29 mouse cellular contexts compared by ENCODE assay signal in genomic region chr1:40439504-40439903, GRCm38 (mm10). TPM values are rescaled to one million over a fixed set of nuclear protein-coding genes. Genes with fewer than 3 reads are reported as not detected.
DNase-seq lines count a peak whose midpoint lies in the region; ATAC-seq and TF ChIP-seq lines count a peak whose summit lies in the region.
"Had no signal": no experiment of that assay in that cellular context is flagged by ENCODE, and none has a peak within 500 bp of the region (broad histone marks: within the 10 kb centered on the region; RNA-seq: fewer than 3 reads in every experiment).

No protein-coding gene starts in this region.

- peak overlapping the region; percentile 14; the same call in 1 of the 2 replicates for H3K4me2 ChIP-seq in embryonic facial prominence, embryonic 13.5 days
- H3K4me2 ChIP-seq: forebrain, embryonic 12.5 days; forebrain, embryonic 15.5 days; heart, embryonic 13.5 days; hindbrain, embryonic 14.5 days had no signal

- no peaks in the 10 kb centered on the region for H3K27me3 ChIP-seq in embryonic facial prominence, embryonic 13.5 days
- H3K27me3 ChIP-seq in embryonic facial prominence, embryonic 10.5 days (replicated peaks; ENCODE audit: low read depth, poor library complexity, severe bottlenecking): no peaks in the 10 kb centered on the region
- H3K27me3 ChIP-seq: forebrain, embryonic 12.5 days; forebrain, embryonic 15.5 days; heart, embryonic 13.5 days; Patski had no signal

- intact Hi-C loops in left cerebral cortex, adult 2 months (cut with DNase I): no loop called here

- H3K36me3 ChIP-seq in embryonic facial prominence, embryonic 13.5 days: no peaks in the 10 kb centered on the region
- no peaks in the 10 kb centered on the region for H3K36me3 ChIP-seq in embryonic facial prominence, embryonic 10.5 days (replicated peaks)
- H3K36me3 ChIP-seq: forebrain, embryonic 12.5 days; forebrain, embryonic 15.5 days; heart, embryonic 13.5 days had no signal

- H3K9me3 ChIP-seq in embryonic facial prominence, embryonic 13.5 days: no peaks in the 10 kb centered on the region
- H3K9me3 ChIP-seq in embryonic facial prominence, embryonic 10.5 days: no peaks in the 10 kb centered on the region
- H3K9me3 ChIP-seq: forebrain, embryonic 12.5 days; forebrain, embryonic 15.5 days; heart, embryonic 13.5 days had no signal

- TF ChIP-seq CTCF in embryonic fibroblast, embryonic 13.5 days (IDR thresholded peaks at IDR 0.05; ENCODE audit: borderline replicate concordance, insufficient read depth, low read length): no peak
- TF ChIP-seq CTCF in left cerebral cortex, adult 2 months (IDR thresholded peaks at IDR 0.05): no peak

- 47% methylated on average over 8 of the region's 8 CpGs for WGBS in embryonic facial prominence, embryonic 13.5 days
- 83% methylated on average over 8 of the region's 8 CpGs for WGBS in embryonic facial prominence, embryonic 10.5 days

- no peak overlapping the region for H3K27ac ChIP-seq in embryonic facial prominence, embryonic 13.5 days
- H3K27ac ChIP-seq in embryonic facial prominence, embryonic 10.5 days (replicated peaks): no peak overlapping the region
- H3K27ac ChIP-seq in embryonic fibroblast, embryonic 13.5 days (ENCODE audit: insufficient read depth, low read length): peak overlapping the region; percentile 70
- H3K27ac ChIP-seq in left cerebral cortex, adult 2 months: no peak overlapping the region
- H3K27ac ChIP-seq: forebrain, embryonic 12.5 days; forebrain, embryonic 15.5 days; heart, embryonic 13.5 days; hindbrain, embryonic 14.5 days had no signal

- no peak for ATAC-seq in embryonic facial prominence, embryonic 13.5 days (ENCODE audit: insufficient number of reproducible peaks, insufficient read depth, low FRiP score, low TSS enrichment, low read depth)
- ATAC-seq: CD4-positive, CD25-positive, alpha-beta regulatory T cell, adult 4 months; forebrain, embryonic 15.5 days; intestine, postnatal 0 days; Patski had no signal

- no peak overlapping the region for H3K4me3 ChIP-seq in embryonic facial prominence, embryonic 13.5 days
- no peak overlapping the region for H3K4me3 ChIP-seq in embryonic facial prominence, embryonic 10.5 days
- 0 out of 2 replicates have a peak overlapping the region, but pooled peaks have one; percentile 24 for H3K4me3 ChIP-seq in embryonic fibroblast, embryonic 13.5 days (ENCODE audit: insufficient read depth, low read length)
- no peak overlapping the region for H3K4me3 ChIP-seq in left cerebral cortex, adult 2 months
- H3K4me3 ChIP-seq: forebrain, embryonic 12.5 days; forebrain, embryonic 15.5 days; heart, embryonic 13.5 days had no signal

- H3K9ac ChIP-seq in embryonic facial prominence, embryonic 13.5 days: no peak overlapping the region
- H3K9ac ChIP-seq: forebrain, embryonic 12.5 days; forebrain, embryonic 15.5 days; heart, embryonic 13.5 days; hindbrain, embryonic 14.5 days had no signal

- peak; percentile 49 for TF ChIP-seq POLR2A in embryonic fibroblast, embryonic 13.5 days (IDR thresholded peaks at IDR 0.05; ENCODE audit: low read depth, low read length)

- DNase-seq in embryonic facial prominence, embryonic 10.5 days (ENCODE audit: low spot score): no peak
- peak; percentile 2 for DNase-seq in brain, adult 2 months (ENCODE audit: low read depth, low spot score)
- no peak for DNase-seq in layer of hippocampus, adult 8-10 months (ENCODE audit: low spot score in 2 of 2)
- DNase-seq in urinary bladder, postnatal 10 days (ENCODE audit: low spot score): no peak
- DNase-seq in left cerebral cortex, adult 2 months (ENCODE audit: extremely low spot score in 1 of 2, low spot score in 2 of 2): no peak
- DNase-seq: adrenal gland, postnatal 10 days; adrenal gland, postnatal 36 days; cerebellum, adult 11-12 months; cerebellum, adult 8-10 months; cerebellum, postnatal 10 days; cerebellum, postnatal 36 days; embryo, embryonic 11 days; gastrocnemius, postnatal 25 days; heart, adult 18-20 months; heart, postnatal 14 days; heart, postnatal 4 days had no signal

- H3K4me1 ChIP-seq in embryonic facial prominence, embryonic 13.5 days: peaks cover 17% of the 10 kb centered on the region
- peaks cover 5% of the 10 kb centered on the region for H3K4me1 ChIP-seq in embryonic facial prominence, embryonic 10.5 days
- peaks cover 29% of the 10 kb centered on the region for H3K4me1 ChIP-seq in embryonic fibroblast, embryonic 13.5 days (ENCODE audit: control insufficient read depth, insufficient read depth, low read length)
- H3K4me1 ChIP-seq: forebrain, embryonic 12.5 days; forebrain, embryonic 15.5 days; heart, embryonic 13.5 days had no signal

RNA-seq across cellular contexts. Expression of gene Il1rl1, which starts 10.1 kb away (rescaled TPM):
- 0.51 and 0.73 TPM in 2 replicates for polyA plus RNA-seq in embryonic facial prominence, embryonic 13.5 days (2015; fragmentation: Nextera tagmentation; extraction: Ambion mirVana)
- polyA plus RNA-seq in embryonic facial prominence, embryonic 10.5 days (2016; fragmentation: Nextera tagmentation; extraction: Ambion mirVana): 0.05 and 0.13 TPM in 2 replicates
- 413 and 663 TPM in 2 replicates for polyA plus RNA-seq in embryonic fibroblast, embryonic 13.5 days (2011; ENCODE audit: insufficient read length, low read depth, missing spikeins)
- 1 to 10 TPM in 1 of 4 experiments, under 1 TPM in 2, not detected in 1; 0.50 to 1.6 (median 0.94) TPM for total RNA-seq in layer of hippocampus, adult 8-10 months (2022)
- total RNA-seq in left cerebral cortex, adult 2 months (2021): under 1 TPM in 1 of 2 experiments, not detected in 1; 0.14 TPM
- polyA plus RNA-seq: embryonic facial prominence, embryonic 11.5 days; forebrain, embryonic 12.5 days; forebrain, embryonic 15.5 days had no signal

RNA-seq across cellular contexts. Expression of gene Il18r1, which starts 25.8 kb away (rescaled TPM):
- 0.14 TPM in 1 of 2 replicates, not detected in the other for polyA plus RNA-seq in embryonic facial prominence, embryonic 13.5 days (2015; fragmentation: Nextera tagmentation; extraction: Ambion mirVana)
- not detected in 2 replicates for polyA plus RNA-seq in embryonic facial prominence, embryonic 10.5 days (2016; fragmentation: Nextera tagmentation; extraction: Ambion mirVana)
- polyA plus RNA-seq in embryonic fibroblast, embryonic 13.5 days (2011; ENCODE audit: insufficient read length, low read depth, missing spikeins): not detected in 2 replicates
- not detected for total RNA-seq in layer of hippocampus, adult 8-10 months (2022)
- not detected for total RNA-seq in left cerebral cortex, adult 2 months (2021)
- total RNA-seq: gastrocnemius, postnatal 25 days had no signal
- polyA plus RNA-seq: C2C12; cortical plate, adult 2 months; embryonic facial prominence, embryonic 11.5 days; forebrain, embryonic 12.5 days; forebrain, embryonic 15.5 days; heart, embryonic 13.5 days; hindbrain, embryonic 11.5 days; hindbrain, embryonic 14.5 days; Patski had no signal

Comparison
In these comparisons a context has a peak if more than half of its experiments do, and no peak if none do; other contexts are left out.
1. RNA of gene Il1rl1, which starts 10.1 kb away (polyA plus RNA-seq): 413 to 663 TPM in embryonic fibroblast, embryonic 13.5 days; 0.51 to 0.73 TPM in embryonic facial prominence, embryonic 13.5 days and 0.05 to 0.13 TPM in embryonic facial prominence, embryonic 10.5 days; every median in the first group is over 100 times any median in the second.